Mouse (Mus musculus) C2C12 (cell line): ENCODE data around the gene Hmx1.

Experiments used
- CTCF ChIP-seq: IDR thresholded peaks from one replicate; pipeline ENCODE4 v1.5.1; 2011; ENCODE audit not compliant: control insufficient read depth, insufficient read depth, insufficient read length
- FOSL1 ChIP-seq: IDR thresholded peaks from one replicate; pipeline ENCODE4 v1.8.0; 2011; ENCODE audit warnings: mild to moderate bottlenecking, low read length; ENCODE audit not compliant: poor library complexity, insufficient read depth, severe bottlenecking
- MAX ChIP-seq: IDR thresholded peaks from one replicate; pipeline ENCODE4 v1.6.1; 2011; ENCODE audit warnings: mild to moderate bottlenecking, control low read depth
- MYOD1 ChIP-seq: IDR thresholded peaks from one replicate; pipeline ENCODE4 v1.6.1; 2011; ENCODE audit warnings: low read depth; ENCODE audit not compliant: control insufficient read depth, insufficient read length
- MYOG ChIP-seq: IDR thresholded peaks from one replicate; pipeline ENCODE4 v1.6.1; 2011; ENCODE audit not compliant: control insufficient read depth, insufficient read length; ENCODE audit errors: extremely low read depth
- USF1 ChIP-seq: IDR thresholded peaks from one replicate; pipeline ENCODE4 v1.6.1; 2011; ENCODE audit warnings: low read depth, mild to moderate bottlenecking, control low read depth, moderate library complexity

- TF ChIP-seq CTCF (no peak), MAX (no peak), USF1 (no peak), FOSL1 (no peak), MYOD1 (no peak), MYOG (no peak)
Observed at GRCm38 (mm10) chr5:35401240-35401639, 12.3 kb downstream of the Hmx1 start.
